Mouse (Mus musculus): ENCODE measurements at regions not wholly inside any gene's neighbourhood (a gene's known extent, or its start where the extent isn't known, plus 50 kb on each side); places are given as distances from the start of the nearest gene placed in this dataset.

DNA sequence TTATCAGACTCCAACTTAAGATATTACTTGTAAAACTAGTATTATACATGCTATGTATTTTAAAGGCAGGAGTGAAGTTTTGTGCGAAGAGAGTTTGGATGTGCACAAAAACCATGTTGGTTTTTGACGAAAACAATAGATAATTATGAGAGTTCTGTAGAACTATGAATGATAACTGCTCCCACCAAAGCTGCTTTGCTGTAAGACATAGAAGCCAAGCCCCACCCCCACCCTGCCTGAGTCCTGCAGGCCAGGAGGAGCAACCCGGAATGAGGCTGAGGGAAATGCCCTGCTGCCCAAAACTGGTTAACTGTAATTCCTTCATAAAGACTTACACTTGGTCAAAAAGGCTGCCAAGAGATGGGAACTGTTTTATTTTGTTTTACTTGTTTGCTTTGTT is 175.8 kb downstream of the Efnb2 start:
- DNase-seq (ENCODE audit: low read depth, low spot score): no peak

DNA sequence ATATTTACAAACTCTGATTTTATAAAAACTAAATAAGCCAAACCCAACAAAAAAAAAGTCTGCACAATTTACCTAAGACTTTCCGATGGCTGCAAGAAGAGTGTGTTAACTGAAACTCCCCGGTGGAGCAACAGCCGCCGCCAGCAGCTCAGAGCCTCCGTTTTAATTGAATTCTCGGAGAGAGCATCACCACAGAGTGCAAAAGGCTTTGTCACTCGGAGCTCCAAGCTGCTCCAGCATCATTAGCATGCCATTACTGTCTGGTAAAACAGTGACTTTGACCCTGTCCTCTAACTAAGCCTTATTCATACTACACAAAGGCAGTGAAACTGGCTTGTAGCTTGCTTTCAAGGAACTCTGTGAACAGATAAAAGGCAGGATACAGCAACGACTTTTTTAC is 176.5 kb downstream of the Efnb2 start:
- DNase-seq (ENCODE audit: low read depth, low spot score): no peak

DNA sequence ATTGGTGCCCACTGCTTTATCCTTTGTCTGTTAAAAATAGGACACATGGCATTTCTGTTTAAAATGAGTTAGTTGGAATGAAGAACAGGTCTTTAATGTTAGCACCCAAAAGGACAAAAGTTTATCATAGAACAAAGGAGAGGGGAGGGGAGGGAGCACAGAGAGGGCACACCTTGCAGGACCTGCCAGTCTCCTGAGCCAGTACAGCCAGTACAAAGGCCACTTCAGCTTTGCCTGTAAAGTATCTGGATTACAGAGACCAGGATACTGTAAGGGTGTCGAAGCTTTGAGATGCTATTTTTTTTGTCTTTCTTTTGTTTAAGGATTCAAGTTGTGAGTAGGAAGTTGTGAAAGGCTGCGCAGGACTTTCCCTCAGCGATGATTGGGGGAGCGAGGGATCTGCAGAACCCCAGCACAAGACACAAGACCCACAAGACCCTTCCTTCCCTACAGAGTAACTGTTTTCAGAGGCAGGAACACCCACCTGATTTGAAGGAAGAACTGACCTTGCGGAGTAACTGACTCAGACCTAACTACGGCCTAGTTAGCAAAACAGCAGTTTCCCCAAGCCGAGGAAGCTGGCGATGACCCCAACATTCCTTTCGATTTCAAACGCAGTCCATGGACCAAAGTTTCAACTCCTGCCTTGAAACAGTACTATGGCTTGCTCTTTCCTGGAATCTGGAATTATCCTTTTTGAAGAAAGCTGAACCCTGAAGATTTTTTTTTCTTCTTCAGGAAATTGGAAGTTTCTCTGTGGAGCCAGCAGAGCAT is 178.1 kb downstream of the Efnb2 start:
- DNase-seq (ENCODE audit: low read depth, low spot score): no peak

DNA sequence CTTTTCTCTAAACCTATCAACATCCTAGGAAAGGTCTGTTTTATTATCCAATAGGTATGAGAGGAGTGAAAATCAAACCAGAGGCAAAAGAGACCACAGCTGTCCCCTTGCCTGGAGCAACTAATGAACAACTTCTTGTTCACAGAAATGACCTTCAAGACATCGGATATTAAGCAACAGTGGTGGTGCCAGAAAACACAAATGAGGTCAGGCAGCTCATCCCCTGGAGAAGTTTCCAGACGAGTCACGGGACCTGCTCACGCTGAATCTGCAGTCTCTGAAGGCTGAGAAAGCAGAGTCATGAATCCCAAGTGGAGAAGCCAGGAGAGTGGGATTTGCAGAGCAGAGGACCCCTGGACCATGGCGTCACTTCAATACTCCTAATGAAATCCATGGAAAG is 183.6 kb downstream of the Efnb2 start:
- DNase-seq (ENCODE audit: low read depth, low spot score): no peak

DNA sequence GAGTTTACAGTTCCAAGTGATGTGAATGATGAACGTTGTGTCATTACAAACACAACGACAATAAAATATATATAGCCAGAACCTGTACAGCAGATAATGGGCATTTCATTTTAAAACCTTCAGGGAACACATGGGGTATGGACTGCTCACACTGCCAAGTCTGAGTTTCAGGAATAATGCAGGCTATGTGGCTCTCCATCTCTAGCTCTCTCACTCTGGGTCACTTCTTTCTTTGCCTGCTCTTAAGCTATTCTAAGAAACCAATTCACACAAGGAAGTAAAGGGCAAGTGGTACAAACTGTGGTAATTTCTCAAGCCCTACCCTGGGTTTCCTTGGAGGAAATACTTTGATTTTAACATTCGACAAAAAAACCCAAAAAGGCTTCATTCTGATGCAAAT is 192.5 kb downstream of the Efnb2 start:
- DNase-seq (ENCODE audit: low read depth, low spot score): no peak

DNA sequence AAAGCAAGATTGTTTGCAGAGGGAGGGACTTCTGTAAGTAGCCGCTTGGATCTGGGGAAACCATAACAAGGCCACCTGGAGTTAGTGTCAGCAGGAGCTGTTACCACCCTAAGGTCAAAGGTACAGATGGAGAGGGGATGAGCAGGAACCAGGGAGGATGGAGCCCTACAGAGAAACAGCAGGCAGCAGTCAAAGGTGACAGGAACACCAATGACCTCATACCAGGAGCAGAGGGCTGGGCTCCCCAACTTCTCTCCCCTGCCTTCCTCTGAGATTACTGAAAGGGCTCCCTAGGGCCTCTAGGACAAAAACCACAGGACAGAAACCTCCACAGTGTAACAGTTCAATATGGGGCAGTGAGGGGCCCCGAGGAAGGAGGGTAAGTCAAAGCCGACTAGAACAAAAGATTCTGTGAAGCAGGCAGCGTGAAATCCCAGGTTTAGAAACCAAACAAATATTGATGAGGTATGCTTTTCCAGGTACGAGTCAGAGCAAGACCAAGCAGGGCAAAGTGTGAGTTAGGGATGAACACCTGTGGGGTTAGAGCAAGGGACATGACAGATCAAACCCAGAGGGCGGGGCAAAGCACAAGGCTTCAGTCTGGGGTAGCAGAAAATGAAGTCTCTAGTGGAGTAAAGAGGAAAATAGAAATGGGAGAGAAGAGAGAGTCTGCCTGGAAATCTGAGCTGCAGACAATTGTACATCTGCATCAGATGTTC is 194.4 kb downstream of the Efnb2 start:
- DNase-seq (ENCODE audit: low read depth, low spot score): no peak

DNA sequence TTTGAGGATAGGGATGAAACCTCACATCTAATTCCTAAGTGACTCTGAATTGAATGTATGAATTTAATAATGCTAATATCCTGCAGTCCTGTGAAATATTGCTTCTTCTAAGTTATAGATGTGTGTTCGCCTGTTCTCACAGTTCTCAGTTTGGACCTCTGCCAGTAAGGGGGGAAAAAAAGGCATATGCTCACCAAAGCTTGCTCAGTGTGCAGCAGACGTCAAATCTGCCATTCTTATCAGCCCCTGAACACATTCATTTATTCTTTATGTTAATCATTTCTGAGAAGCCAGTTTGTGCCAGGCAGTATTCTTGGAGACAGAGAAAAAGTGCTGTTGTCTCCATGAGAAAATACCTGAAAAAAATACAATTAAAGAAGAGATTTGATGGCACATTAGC is 198.6 kb downstream of the Efnb2 start:
- peak; percentile 15 for DNase-seq (ENCODE audit: low read depth, low spot score)

DNA sequence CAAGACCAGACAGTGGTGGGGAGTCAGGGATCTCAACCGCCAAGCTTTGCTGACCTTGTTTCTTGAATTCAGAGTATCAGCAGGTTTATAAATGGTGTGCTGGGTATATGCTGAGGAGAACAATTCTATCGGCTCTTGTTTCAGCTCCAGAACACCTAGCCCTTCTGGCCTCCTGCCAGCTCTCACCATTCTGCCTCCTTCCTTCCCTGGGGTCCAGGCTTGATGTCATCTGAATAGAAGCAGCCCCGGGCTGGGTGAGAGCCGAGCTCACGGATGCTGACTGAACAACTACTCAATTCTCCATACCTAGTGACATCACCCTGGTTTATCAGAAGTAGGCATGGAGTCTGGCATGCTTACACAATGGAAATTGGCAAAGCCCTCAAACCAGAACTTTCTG is 203.5 kb downstream of the Efnb2 start:
- DNase-seq (ENCODE audit: low read depth, low spot score): no peak

DNA sequence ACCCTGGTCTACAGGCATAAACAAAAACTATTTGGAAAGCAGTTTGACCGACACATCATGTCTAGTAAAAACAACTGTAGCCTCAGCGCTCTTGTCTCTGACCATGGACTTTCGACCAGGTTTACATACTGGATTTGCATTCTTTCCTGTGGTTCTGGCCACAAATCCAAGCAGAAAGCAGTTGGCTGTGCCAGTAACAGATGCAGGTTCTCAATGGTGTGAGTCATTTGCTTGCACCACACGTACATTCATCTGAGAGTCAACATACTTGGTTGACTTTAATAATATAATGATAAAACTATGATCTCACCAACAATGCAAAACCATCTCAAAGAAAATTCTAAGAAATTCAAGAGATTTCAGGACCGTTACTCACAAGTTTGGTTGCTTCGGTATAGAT is 207.1 kb downstream of the Efnb2 start:
- no peak for DNase-seq (ENCODE audit: low read depth, low spot score)

DNA sequence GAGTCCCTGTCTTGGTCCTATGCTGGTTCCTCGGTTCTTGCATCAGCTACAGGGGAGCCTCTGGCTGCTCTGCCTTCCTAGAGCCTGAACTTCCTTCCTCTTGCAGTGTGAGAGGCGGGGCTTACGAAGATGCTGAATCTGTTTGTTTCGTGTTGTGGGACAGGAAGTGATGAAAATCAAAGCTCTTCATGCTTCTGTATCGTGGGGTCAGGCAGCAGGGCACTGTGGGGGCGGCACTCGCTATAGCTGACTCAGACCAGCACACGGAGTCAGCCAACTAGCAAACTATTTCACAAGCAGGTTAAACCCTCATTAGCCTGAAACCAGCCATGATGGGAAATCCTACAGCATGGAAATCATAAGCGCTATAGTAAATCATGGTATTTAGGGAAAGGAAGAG is 208.8 kb downstream of the Efnb2 start:
- no peak for DNase-seq (ENCODE audit: low read depth, low spot score)

DNA sequence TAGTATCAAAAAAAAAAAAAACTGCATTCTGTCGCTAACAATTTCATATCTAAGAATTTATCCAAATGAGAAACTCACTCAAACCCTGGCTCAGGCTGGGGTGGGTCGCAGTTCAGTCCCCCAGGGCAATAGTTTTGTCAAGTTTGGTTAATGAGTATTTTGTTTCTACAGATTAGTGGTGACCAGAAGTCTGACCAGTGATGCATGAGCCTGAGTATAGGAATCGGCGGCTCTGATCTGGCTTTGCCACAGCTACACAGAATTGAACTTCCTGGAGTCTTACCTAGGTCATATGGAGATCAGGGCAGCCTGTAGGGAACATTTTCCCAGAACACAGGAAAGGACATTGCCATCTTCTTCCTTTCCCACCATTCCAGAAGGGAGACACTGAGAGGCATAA is 212.1 kb downstream of the Efnb2 start:
- no peak for DNase-seq (ENCODE audit: low read depth, low spot score)

DNA sequence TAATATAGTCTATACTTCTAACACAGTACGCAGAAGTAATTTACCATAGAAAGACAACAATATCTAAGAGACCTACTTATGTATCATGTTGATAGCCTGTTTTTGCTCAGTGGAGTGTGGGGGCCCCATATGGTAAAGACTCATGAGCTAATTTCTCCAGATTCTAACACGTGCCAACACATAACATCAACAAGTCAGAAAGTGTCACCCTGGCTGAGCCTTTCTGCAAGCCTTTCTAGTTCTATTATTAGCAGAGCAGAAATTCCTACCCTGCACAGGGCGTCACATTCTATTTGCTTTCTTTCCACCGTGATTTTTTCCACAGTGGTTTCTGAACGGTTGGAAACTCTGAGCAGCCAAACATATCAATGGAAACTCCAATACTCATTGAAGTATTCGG is 219.5 kb downstream of the Efnb2 start:
- no peak for DNase-seq (ENCODE audit: low read depth, low spot score)

DNA sequence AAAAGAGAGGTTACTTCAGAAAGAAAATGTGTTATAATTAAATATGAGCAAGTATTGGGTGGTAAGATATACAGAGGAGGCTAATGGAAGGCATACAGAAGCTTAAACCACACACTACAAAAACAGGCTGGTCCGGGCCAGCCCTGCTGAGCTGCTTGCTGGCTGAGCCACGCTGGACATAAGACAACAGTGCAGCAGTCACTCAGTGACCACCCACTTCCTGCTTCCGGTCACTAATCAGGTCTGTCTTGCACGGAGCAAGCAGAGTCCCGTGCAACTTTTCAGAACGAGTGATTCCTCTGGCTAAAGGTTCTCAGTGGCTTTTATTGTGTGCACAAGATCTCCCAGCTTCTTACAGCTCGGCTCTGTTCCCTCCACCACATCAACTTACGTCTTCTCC is 220.1 kb downstream of the Efnb2 start:
- DNase-seq (ENCODE audit: low read depth, low spot score): no peak

DNA sequence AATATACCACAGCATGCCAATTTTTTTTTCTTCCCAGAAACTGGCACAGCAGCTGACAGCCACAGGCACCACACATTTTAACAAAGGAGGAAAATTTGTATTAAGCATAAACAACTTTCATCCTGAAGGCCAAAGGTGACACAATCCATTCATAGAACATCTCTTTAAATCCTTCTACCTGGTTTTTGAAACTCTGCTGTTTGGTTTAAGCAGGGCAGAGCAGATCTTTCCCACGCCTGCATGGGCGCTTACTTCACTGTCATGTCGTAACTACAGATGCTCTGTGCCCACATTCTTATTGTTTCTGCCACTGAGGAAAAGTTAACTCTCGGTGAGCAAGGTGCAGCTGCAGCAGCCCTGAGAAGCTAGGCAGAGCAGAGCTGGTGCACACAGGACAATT is 234.8 kb downstream of the Efnb2 start:
- no peak for DNase-seq (ENCODE audit: low read depth, low spot score)

DNA sequence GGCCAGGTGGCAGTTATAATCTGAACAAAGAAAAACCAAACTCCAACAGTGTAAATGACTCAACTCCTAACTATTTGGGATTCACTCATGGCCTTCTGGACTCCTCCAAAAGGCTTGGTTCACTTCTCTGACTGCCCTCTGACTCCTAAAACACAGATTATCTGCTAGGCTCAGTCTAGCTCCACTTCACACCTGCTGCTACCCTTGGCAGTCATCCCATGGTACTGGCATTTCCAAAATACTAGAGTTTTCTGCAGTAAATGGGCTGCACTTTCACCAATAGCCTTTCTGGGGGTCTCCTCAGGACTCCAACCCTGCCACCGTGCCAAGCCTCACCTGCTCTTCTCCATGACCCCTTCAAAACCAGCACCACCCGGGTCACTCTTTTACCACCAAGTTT is 237.6 kb downstream of the Efnb2 start:
- no peak for DNase-seq (ENCODE audit: low read depth, low spot score)

DNA sequence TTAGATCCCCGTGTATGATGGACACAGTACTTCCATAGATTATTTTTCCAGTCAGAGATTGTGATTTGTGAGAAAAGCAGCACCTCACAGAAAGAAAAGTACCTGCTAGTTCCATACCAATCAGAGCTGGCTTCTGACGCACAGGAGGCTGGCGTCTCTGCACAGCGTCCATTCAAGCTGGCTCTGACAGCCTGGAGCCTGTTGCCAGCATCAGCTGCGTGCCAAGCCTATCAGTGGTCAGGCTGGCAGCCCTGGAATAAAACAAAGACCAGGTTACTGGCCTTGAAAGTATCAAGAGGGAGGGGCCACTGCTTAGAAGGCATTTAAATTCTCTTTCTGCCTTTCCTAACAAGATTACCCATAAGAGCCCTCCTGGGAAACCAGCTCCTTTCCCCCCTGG is 239.3 kb downstream of the Efnb2 start:
- DNase-seq (ENCODE audit: low read depth, low spot score): no peak

DNA sequence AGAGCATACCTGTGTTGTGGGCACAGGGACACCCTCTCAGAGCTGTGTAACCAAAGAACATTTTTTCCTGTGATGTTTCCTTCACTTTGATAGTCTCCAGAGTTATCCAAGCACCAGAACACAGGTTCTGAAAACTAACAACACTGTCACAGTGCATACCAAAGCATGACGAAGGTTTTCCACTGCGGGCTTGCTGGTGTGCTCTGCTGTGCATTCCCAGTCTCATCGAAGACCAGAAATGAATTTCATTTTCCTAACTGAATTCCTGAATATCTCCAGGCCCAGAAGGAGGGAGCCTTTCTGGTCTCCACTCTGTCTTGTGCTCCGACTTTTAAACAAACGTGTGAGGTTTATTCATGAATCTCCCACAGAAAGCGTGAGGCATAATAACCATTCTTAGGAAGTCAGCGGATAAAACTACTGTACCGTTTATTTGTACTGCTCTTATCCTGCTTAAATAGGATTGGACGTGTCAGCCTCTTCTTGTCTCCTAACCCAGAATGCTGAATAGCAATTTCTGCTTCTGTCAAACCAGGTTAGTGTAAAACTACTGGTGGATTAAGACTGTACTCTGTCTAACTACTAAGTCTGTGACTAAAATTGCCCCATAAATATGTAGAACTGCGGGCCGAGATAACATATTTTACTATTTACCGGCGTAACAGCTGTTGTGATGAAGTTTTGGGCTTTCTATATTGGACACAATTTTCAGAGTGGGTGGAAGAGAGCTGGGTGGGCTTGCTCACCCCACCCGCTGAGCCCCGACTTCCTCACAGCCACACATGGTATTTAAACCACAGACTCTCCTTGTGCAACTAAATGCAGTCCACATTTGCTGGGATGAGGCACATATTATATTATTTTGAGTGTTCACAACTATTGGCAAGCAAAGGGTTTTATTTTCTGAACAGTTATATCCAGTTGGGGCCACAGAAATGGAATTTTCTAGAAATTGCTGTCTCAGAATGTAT is 241.4 kb downstream of the Efnb2 start:
- no peak for DNase-seq (ENCODE audit: low read depth, low spot score)

DNA sequence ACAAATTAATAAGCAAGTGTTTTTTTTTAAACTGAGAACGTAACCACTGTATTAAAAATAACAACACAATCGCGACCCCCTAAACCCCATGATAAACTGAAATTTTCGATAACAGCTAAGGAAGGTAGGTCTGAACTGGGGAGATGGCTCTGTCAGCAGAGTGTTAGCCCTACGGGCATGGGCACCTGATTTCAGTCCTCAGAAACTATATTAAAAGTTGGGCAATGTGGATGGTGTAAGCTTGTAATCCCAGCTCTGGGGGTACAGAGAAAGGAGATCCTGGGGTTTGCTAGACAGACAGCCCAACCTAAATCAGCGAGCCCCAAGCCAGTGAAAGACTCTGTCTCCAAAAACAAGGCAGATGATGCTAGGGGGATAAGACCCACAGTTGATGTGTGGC is 242.1 kb downstream of the Efnb2 start:
- DNase-seq (ENCODE audit: low read depth, low spot score): no peak

DNA sequence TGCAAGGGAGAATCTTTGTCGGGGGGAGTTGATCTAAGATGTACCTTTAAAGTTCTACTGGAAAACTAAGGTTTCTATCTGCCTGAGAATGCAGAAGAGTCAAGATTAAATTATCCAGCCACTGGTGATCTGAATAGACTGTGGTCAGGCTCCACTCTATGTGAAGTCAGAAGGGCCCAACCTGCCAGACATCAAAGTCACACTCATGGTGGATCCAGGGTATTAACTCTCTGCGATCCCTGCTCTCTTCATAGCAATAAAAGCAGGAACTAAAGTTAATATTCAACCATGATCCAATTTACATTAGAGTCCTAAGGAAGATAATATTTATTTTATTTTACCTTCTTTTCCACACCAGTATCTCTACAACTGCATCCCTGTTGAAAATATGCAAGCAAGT is 242.5 kb downstream of the Efnb2 start:
- no peak for DNase-seq (ENCODE audit: low read depth, low spot score)

DNA sequence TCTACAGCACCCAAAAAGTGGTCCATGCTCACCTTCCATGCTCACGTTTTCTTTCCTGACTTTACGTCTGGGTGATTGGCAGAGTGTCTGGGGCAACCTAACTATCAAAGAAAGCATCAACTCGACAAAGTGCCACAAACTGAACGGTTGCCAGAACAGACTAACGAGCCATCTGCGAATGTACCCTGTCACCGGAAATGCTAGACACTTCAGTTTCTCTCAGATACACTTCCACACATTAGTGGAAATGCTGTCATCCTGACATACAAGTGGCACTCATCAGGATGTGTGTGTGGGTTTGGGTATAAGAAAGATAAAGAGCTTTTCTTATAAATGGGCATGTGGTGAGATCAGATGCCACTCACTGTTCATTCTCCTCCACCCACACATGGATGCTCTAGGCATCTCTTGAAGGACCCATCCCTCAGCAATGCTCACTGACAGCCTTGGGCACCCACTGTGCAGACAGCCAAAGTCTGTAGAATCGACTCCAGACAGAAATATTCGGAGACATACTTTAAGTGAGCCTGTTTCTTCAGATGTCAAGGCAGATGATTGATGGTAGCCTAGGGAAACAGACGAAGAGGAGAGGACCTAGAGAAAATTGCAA is 244.8 kb downstream of the Efnb2 start:
- no peak for DNase-seq (ENCODE audit: low read depth, low spot score)

DNA sequence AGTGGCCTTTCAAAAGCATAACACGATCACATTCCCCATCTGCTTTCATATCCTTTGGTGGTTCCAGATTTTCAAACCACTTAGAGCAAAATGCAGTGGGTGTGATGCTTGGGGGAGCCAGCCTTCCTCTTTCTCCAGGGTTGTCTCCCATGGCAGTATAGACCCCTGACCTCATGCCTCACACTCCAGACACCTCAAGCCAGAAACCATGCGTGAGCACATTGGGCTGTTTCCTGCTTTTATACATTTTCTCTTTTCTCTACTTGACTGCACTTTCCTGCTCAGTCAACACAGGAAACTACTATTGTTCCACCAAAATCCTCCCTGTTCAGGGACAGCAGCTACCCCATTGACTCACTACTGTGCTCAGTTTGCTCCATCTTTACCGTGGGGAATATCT is 253.7 kb downstream of the Efnb2 start:
- no peak for DNase-seq (ENCODE audit: low read depth, low spot score)

DNA sequence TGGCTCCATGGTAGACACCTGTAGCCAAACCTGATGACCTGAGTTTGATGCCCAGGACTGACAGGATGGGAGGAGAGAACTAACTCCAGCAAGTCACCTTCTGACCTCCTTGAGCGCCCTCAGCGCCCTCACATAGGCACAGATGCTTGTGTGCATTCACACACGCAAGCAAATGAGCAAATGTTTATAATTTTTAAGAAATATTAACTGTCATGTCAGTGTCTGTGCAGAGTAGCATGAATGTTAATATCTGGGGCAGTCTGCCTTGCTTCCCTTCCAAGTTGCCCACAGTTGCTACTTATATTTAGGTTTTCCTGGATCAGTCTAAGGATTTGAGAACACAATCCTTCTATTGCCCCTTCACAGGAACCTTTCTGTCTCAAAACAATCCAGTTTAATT is 257.6 kb downstream of the Efnb2 start:
- DNase-seq (ENCODE audit: low read depth, low spot score): no peak
